Mouse (Mus musculus) pancreas, adult 10 weeks (tissue): ENCODE data around the gene Cep295nl. TPM values are rescaled to one million over a fixed set of nuclear protein-coding genes. Genes with fewer than 3 reads are reported as not detected.

Experiments
- polyA plus RNA-seq: library from polyadenylated mRNA; stranded (reverse); fragments of 350-450 nt; fragmentation: Illumina TruSeq; extraction: RNeasy Lipid Tissue Mini Kit (QIAGEN cat#74804); gene quantifications from one replicate; pipeline ENCODE4 v1.2.3, GENCODE M21; 2015; ENCODE audit warnings: low read depth, low replicate concordance; ENCODE audit not compliant: insufficient read depth

The Cep295nl gene
- not detected for polyA plus RNA-seq

GRCm38 (mm10) chr11:118342400-118342981, at the start of gene Cep295nl:
Gene Cep295nl (minus strand): TSS chr11:118342500.

DNA sequence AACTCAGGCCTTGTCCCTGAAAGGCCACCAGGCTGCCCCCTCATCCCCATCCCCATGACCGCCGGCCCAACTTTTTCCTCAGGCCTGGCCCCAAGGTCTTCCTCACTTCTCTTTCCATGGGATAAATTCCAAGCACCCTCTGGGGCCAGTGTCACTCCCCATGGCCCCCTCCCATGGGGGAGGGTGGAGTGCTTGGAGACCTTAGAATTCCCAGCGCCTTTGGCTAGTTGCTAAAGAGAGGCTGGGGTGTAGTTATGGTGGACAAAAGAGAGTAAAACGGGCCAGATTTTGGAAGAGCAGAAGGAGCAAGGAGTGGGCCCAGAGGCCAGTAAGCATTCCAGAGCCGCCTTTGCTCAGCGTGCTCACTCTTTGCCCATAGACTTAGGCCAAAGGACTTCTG, 13.3 kb upstream of the Cep295nl start, which contains the start of gene Timp2:
TSS of gene Timp2 (minus strand) at position 101 of the 400 bp plus-strand sequence.

DNA sequence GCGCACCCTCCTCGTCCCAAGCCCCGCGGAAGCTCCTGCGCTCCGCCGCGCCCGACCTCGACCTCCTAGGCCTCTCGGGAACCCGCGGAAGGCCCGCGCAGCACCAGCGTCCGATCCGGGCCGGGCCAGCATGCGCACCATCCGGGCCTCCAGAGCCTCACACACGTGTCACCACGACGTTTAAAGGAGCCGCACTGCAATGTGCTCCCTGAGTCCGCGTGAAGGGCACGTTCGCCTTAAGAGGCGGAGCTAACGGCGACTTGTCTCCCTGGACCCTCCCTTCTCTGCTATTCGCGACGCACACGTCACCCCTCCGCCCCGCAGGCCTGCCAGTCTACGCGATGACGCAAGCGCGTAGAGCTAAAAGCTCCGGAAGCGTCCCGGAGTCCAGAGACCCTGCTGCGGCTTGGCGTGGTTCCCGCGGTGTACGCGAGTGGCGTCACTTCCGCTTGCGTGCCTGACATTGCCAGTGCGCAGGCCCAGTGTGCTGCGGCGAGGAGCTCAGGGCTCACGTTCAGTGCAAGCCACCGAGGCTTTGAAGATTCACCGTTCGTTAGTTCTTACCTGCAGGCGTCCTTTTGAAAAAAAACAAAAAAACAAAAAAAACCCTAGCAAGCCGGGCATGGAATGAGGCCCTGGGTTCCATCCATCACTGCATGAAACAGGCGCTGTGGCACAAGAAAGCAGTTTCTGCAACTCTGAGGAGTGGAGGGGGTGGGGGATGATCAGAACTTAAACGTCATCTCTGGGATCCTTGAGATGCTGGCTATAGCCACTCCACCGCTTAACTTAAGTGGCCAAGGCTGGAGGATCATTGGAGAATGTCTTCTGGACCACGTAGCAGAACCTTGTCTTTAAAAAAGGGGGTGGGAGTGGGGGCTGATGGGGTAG, 52.1 kb downstream of the Cep295nl start, which contains the start of gene Usp36:
TSS of gene Usp36 (minus strand) at position 246 of the 891 bp plus-strand sequence.

Other genes with a start within 250 kb of the Cep295nl start
- not detected for gene Dnah17, start 211.9 kb downstream of the Cep295nl start, polyA plus RNA-seq
- gene Cyth1, start 93.9 kb downstream of the Cep295nl start, polyA plus RNA-seq: 8.9 TPM
- gene Usp36, start 52.3 kb downstream of the Cep295nl start, polyA plus RNA-seq: 11.6 TPM
- 66.4 TPM for gene Timp2, start 13.2 kb upstream of the Cep295nl start, polyA plus RNA-seq
- 52.8 TPM for gene Lgals3bp, start 59.6 kb upstream of the Cep295nl start, polyA plus RNA-seq
- gene Cant1, start 76.6 kb upstream of the Cep295nl start, polyA plus RNA-seq: 12.8 TPM
- gene C1qtnf1, start 85.7 kb upstream of the Cep295nl start, polyA plus RNA-seq: 6.5 TPM
- gene Engase, start 134.3 kb upstream of the Cep295nl start, polyA plus RNA-seq: 1.3 TPM